Mouse (Mus musculus): ENCODE results near the gene C77080.
A peak's percentile ranks its signal among the peaks of the same experiment; 100 is the strongest.

The C77080 gene

GRCm38 (mm10) chr4:129266821-129267220, 5.6 kb upstream of the C77080 start:
- DNase-seq (ENCODE audit: low spot score in 2 of 2), result no peak

- DNase-seq (ENCODE audit: low spot score in 2 of 2), result no peak
Measured at GRCm38 (mm10) chr4:129266191-129266590, 5.0 kb upstream of the C77080 start.

GRCm38 (mm10) chr4:129263225-129264021, 2.2 kb upstream of the C77080 start:
- DNase-seq (ENCODE audit: low spot score in 2 of 2), result peak; percentile 58 to 73

- DNase-seq (ENCODE audit: low spot score in 2 of 2), result peak in 1 of 2 experiments; percentile 58
Measured at GRCm38 (mm10) chr4:129260678-129261077, 526 bp downstream of the C77080 start.

- no peak for DNase-seq (ENCODE audit: low spot score in 2 of 2)
Measured at GRCm38 (mm10) chr4:129259101-129259500, 2.1 kb downstream of the C77080 start.

GRCm38 (mm10) chr4:129256450-129257380, 4.5 kb downstream of the C77080 start:
- DNase-seq (ENCODE audit: low spot score in 2 of 2), result no peak

GRCm38 (mm10) chr4:129254571-129254970, 6.6 kb downstream of the C77080 start:
- no peak for DNase-seq (ENCODE audit: low spot score in 2 of 2)

GRCm38 (mm10) chr4:129252492-129252891, 8.7 kb downstream of the C77080 start:
- no peak for DNase-seq (ENCODE audit: low spot score in 2 of 2)

- no peak for DNase-seq (ENCODE audit: low spot score in 2 of 2)
Measured at GRCm38 (mm10) chr4:129251482-129252125, 9.6 kb downstream of the C77080 start.

GRCm38 (mm10) chr4:129250759-129251481, 10.3 kb downstream of the C77080 start:
- no peak for DNase-seq (ENCODE audit: low spot score in 2 of 2)

- DNase-seq (ENCODE audit: low spot score in 2 of 2), result no peak
Measured at GRCm38 (mm10) chr4:129249288-129249687, 11.9 kb downstream of the C77080 start.

GRCm38 (mm10) chr4:129248243-129248767, 12.9 kb downstream of the C77080 start:
- no peak for DNase-seq (ENCODE audit: low spot score in 2 of 2)

- no peak for DNase-seq (ENCODE audit: low spot score in 2 of 2)
Measured at GRCm38 (mm10) chr4:129247381-129248242, 13.6 kb downstream of the C77080 start.

GRCm38 (mm10) chr4:129246360-129247301, 14.6 kb downstream of the C77080 start:
- DNase-seq (ENCODE audit: low spot score in 2 of 2), result no peak

GRCm38 (mm10) chr4:129244802-129245201, 16.4 kb downstream of the C77080 start:
- DNase-seq (ENCODE audit: low spot score in 2 of 2), result no peak

- no peak for DNase-seq (ENCODE audit: low spot score in 2 of 2)
Measured at GRCm38 (mm10) chr4:129242761-129243160, 18.4 kb downstream of the C77080 start.

- no peak for DNase-seq (ENCODE audit: low spot score in 2 of 2)
Measured at GRCm38 (mm10) chr4:129242327-129242726, 18.9 kb downstream of the C77080 start.

GRCm38 (mm10) chr4:129241898-129242297, 19.3 kb downstream of the C77080 start:
- DNase-seq (ENCODE audit: low spot score in 2 of 2), result no peak

- DNase-seq (ENCODE audit: low spot score in 2 of 2), result peak; percentile 59 to 77
Measured at GRCm38 (mm10) chr4:129239075-129239474, 22.1 kb downstream of the C77080 start.
